Mouse (Mus musculus): Measurements from ENCODE around the gene Cinp.
A peak's percentile ranks its signal among the peaks of the same experiment; 100 is the strongest.

GRCm38 (mm10) chr12:110882291-110882690 lies 6.7 kb downstream of the Cinp start:
- 0 out of 2 replicates have a peak, but pooled peaks have one; percentile 28 for TF ChIP-seq CTCF (IDR thresholded peaks at IDR 0.05; ENCODE audit: extremely low read depth, insufficient read length, insufficient replicate concordance, low read depth, low read length)
- no peak for TF ChIP-seq POLR2A (IDR thresholded peaks at IDR 0.05; ENCODE audit: low read depth, low read length)

All from small intestine, adult 2 months (tissue).